Mouse (Mus musculus): Measurements from ENCODE around the gene Rsad2. TPM values are rescaled to one million over a fixed set of nuclear protein-coding genes. Genes with fewer than 3 reads are reported as not detected.

Rsad2 gene
- total RNA-seq, 2 experiments from 2014 or later, result 0.92 to 1.4 TPM

- DNase-seq, result no peak
Observed at GRCm38 (mm10) chr12:26401254-26401653, 55.0 kb downstream of the Rsad2 start.

GRCm38 (mm10) chr12:26400762-26401161 is 55.5 kb downstream of the Rsad2 start:
- DNase-seq, result no peak

- DNase-seq, result no peak
Observed at GRCm38 (mm10) chr12:26399391-26399790, 56.9 kb downstream of the Rsad2 start.

- no peak for DNase-seq
Observed at GRCm38 (mm10) chr12:26398597-26398996, 57.7 kb downstream of the Rsad2 start.

- no peak for DNase-seq
Observed at GRCm38 (mm10) chr12:26394485-26395470, 61.5 kb downstream of the Rsad2 start.

- DNase-seq, result no peak
Observed at GRCm38 (mm10) chr12:26393291-26393690, 63.0 kb downstream of the Rsad2 start.

Small RNA genes lying within 50 kb of the gene (microRNA-seq; reads per million reads assigned to microRNA genes)
- 0.64 to 0.75 reads per million in 2 experiments for gene Mir6538

Other genes starting within 250 kb of the Rsad2 start
- gene Rnf144a, start 41.2 kb downstream of the Rsad2 start, total RNA-seq (2021), result 10 to 100 TPM; 29.0 to 39.4 TPM
- 1 to 10 TPM; 3.5 to 4.3 TPM for gene Cmpk2, start 12.8 kb upstream of the Rsad2 start, total RNA-seq (2021)